Mouse (Mus musculus) heart, postnatal 0 days (tissue): ENCODE data around the gene Ccdc170.

ENCODE experiments used
- CTCF ChIP-seq: IDR thresholded peaks from 2 replicates; pipeline ENCODE4 v1.5.1; 2016; ENCODE audit warnings: antibody characterized with exemption, control low read depth, low read depth
- EP300 ChIP-seq: IDR thresholded peaks from 2 replicates; pipeline ENCODE4 v1.6.1; 2016; ENCODE audit warnings: antibody characterized with exemption, low read depth

DNA sequence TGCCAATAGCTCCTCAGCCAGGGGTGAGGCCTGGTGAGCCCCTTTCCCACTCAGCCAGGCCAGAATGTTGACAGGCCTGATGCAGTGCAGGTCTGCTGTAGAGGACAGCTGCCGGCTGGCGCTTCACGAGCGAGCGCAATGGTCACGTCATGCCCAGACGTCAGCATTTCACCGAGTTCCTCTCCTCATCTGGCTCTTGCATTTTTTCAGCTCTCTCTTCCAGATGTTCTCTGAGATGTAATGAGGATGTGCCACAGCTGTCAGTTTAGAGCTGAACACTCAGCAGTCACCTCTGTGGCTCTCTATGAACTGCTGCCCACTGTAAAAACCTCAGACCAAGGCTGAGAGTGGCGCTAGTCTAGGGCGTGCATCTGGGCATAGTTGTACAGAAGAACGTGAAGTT, 8.7 kb upstream of the Ccdc170 start:
- TF ChIP-seq EP300 (no peak), CTCF (no peak)
